In genomic region chr5:17586518-17587210, GRCm38 (mm10) we compare ENCODE assay signal across 20 mouse cellular contexts. TPM values are rescaled to one million over a fixed set of nuclear protein-coding genes. Genes with fewer than 3 reads are reported as not detected.
DNase-seq lines count a peak whose midpoint lies in the region; ATAC-seq lines count a peak whose summit lies in the region.
"Had no signal": no experiment of that assay in that cellular context is flagged by ENCODE, and none has a peak within 500 bp of the region (broad histone marks: within the 10 kb centered on the region; RNA-seq: fewer than 3 reads in every experiment).

No protein-coding gene starts in this region.

- no peaks in the 10 kb centered on the region for H3K36me3 ChIP-seq in midbrain, embryonic 13.5 days
- no peaks in the 10 kb centered on the region for H3K36me3 ChIP-seq in midbrain, embryonic 11.5 days (ENCODE audit: control insufficient read depth, insufficient read depth, low read length)
- no peaks in the 10 kb centered on the region for H3K36me3 ChIP-seq in forebrain, embryonic 12.5 days (replicated peaks)
- no peaks in the 10 kb centered on the region for H3K36me3 ChIP-seq in hindbrain, embryonic 15.5 days
- H3K36me3 ChIP-seq in neural tube, embryonic 14.5 days (ENCODE audit: control insufficient read depth, insufficient read depth, low read length) = no peaks in the 10 kb centered on the region
- no peaks in the 10 kb centered on the region for H3K36me3 ChIP-seq in limb, embryonic 10.5 days
- H3K36me3 ChIP-seq: heart, embryonic 13.5 days; intestine, embryonic 15.5 days had no signal

- ATAC-seq in midbrain, embryonic 13.5 days = peak; percentile 78
- no peak for ATAC-seq in midbrain, embryonic 11.5 days (ENCODE audit: low FRiP score)
- ATAC-seq in forebrain, embryonic 12.5 days (ENCODE audit: low FRiP score) = peak; percentile 58; the same call in 1 of the 2 replicates
- peak; percentile 77 for ATAC-seq in hindbrain, embryonic 15.5 days (ENCODE audit: low FRiP score, low read depth)
- ATAC-seq in neural tube, embryonic 14.5 days (ENCODE audit: low read depth) = peak; percentile 74; the same call in 1 of the 2 replicates
- ATAC-seq: intestine, embryonic 15.5 days had no signal

- 0 out of 2 replicates have a peak overlapping the region, but pooled peaks have one; percentile 25 for H3K27ac ChIP-seq in midbrain, embryonic 13.5 days
- no peak overlapping the region for H3K27ac ChIP-seq in midbrain, embryonic 11.5 days (ENCODE audit: low read depth, low read length)
- no peak overlapping the region for H3K27ac ChIP-seq in forebrain, embryonic 12.5 days
- no peak overlapping the region for H3K27ac ChIP-seq in hindbrain, embryonic 15.5 days (replicated peaks)
- no peak overlapping the region for H3K27ac ChIP-seq in neural tube, embryonic 14.5 days (ENCODE audit: low read depth, low read length)
- no peak overlapping the region for H3K27ac ChIP-seq in limb, embryonic 10.5 days
- H3K27ac ChIP-seq: heart, embryonic 13.5 days; intestine, embryonic 15.5 days; liver, embryonic 14.5 days; macrophage had no signal

- H3K4me2 ChIP-seq in midbrain, embryonic 13.5 days (replicated peaks) = no peak overlapping the region
- no peak overlapping the region for H3K4me2 ChIP-seq in midbrain, embryonic 11.5 days
- H3K4me2 ChIP-seq in forebrain, embryonic 12.5 days = no peak overlapping the region
- no peak overlapping the region for H3K4me2 ChIP-seq in hindbrain, embryonic 15.5 days
- H3K4me2 ChIP-seq in neural tube, embryonic 14.5 days (ENCODE audit: low read depth, low read length) = no peak overlapping the region
- H3K4me2 ChIP-seq: heart, embryonic 13.5 days; intestine, embryonic 15.5 days had no signal

- peaks cover 13% of the 10 kb centered on the region; the same call in 1 of the 2 replicates for H3K4me1 ChIP-seq in midbrain, embryonic 13.5 days (replicated peaks)
- H3K4me1 ChIP-seq in midbrain, embryonic 11.5 days (ENCODE audit: control insufficient read depth, insufficient read depth, low read length) = no peaks in the 10 kb centered on the region
- H3K4me1 ChIP-seq in forebrain, embryonic 12.5 days = peaks cover 7% of the 10 kb centered on the region
- H3K4me1 ChIP-seq in hindbrain, embryonic 15.5 days (replicated peaks) = 0 out of 2 replicates have a peak, but pooled peaks cover 4% of the 10 kb centered on the region
- H3K4me1 ChIP-seq in neural tube, embryonic 14.5 days (ENCODE audit: control insufficient read depth, insufficient read depth, low read length) = 0 out of 2 replicates have a peak, but pooled peaks cover 4% of the 10 kb centered on the region
- no peaks in the 10 kb centered on the region for H3K4me1 ChIP-seq in limb, embryonic 10.5 days
- H3K4me1 ChIP-seq: intestine, embryonic 15.5 days had no signal

- no peaks in the 10 kb centered on the region for H3K9me3 ChIP-seq in midbrain, embryonic 13.5 days
- H3K9me3 ChIP-seq in midbrain, embryonic 11.5 days (ENCODE audit: control insufficient read depth, low read length) = no peaks in the 10 kb centered on the region
- no peaks in the 10 kb centered on the region for H3K9me3 ChIP-seq in forebrain, embryonic 12.5 days
- no peaks in the 10 kb centered on the region for H3K9me3 ChIP-seq in hindbrain, embryonic 15.5 days
- no peaks in the 10 kb centered on the region for H3K9me3 ChIP-seq in neural tube, embryonic 14.5 days (ENCODE audit: control insufficient read depth, low read length)
- H3K9me3 ChIP-seq in limb, embryonic 10.5 days (replicated peaks) = no peaks in the 10 kb centered on the region
- H3K9me3 ChIP-seq: heart, embryonic 13.5 days; intestine, embryonic 15.5 days had no signal

- 63% methylated on average over 2 of the region's 2 CpGs for WGBS in midbrain, embryonic 13.5 days
- WGBS in midbrain, embryonic 11.5 days = 74% methylated on average over 2 of the region's 2 CpGs
- 39% methylated on average over 2 of the region's 2 CpGs for WGBS in forebrain, embryonic 12.5 days
- WGBS in hindbrain, embryonic 15.5 days = 57% methylated on average over 2 of the region's 2 CpGs
- 50% methylated on average over 2 of the region's 2 CpGs for WGBS in neural tube, embryonic 14.5 days
- WGBS in limb, embryonic 10.5 days = 89% methylated on average over 2 of the region's 2 CpGs

- H3K27me3 ChIP-seq in midbrain, embryonic 13.5 days = no peaks in the 10 kb centered on the region
- no peaks in the 10 kb centered on the region for H3K27me3 ChIP-seq in midbrain, embryonic 11.5 days (ENCODE audit: control insufficient read depth, insufficient read depth, low read length)
- no peaks in the 10 kb centered on the region for H3K27me3 ChIP-seq in forebrain, embryonic 12.5 days
- H3K27me3 ChIP-seq in hindbrain, embryonic 15.5 days = no peaks in the 10 kb centered on the region
- no peaks in the 10 kb centered on the region for H3K27me3 ChIP-seq in neural tube, embryonic 14.5 days (ENCODE audit: control insufficient read depth, insufficient read depth, low read length)
- H3K27me3 ChIP-seq in limb, embryonic 10.5 days (ENCODE audit: low read depth, poor library complexity, severe bottlenecking) = no peaks in the 10 kb centered on the region
- H3K27me3 ChIP-seq: heart, embryonic 13.5 days; intestine, embryonic 15.5 days had no signal

- H3K9ac ChIP-seq in midbrain, embryonic 13.5 days (replicated peaks) = no peak overlapping the region
- H3K9ac ChIP-seq in midbrain, embryonic 11.5 days (ENCODE audit: low read length) = no peak overlapping the region
- no peak overlapping the region for H3K9ac ChIP-seq in forebrain, embryonic 12.5 days
- H3K9ac ChIP-seq in hindbrain, embryonic 15.5 days = no peak overlapping the region
- no peak overlapping the region for H3K9ac ChIP-seq in neural tube, embryonic 14.5 days (replicated peaks; ENCODE audit: low read depth, low read length)
- H3K9ac ChIP-seq: heart, embryonic 13.5 days; intestine, embryonic 15.5 days; liver, embryonic 14.5 days had no signal

- no peak overlapping the region for H3K4me3 ChIP-seq in midbrain, embryonic 13.5 days (replicated peaks)
- no peak overlapping the region for H3K4me3 ChIP-seq in midbrain, embryonic 11.5 days (ENCODE audit: low read depth, low read length)
- H3K4me3 ChIP-seq in forebrain, embryonic 12.5 days (replicated peaks) = no peak overlapping the region
- no peak overlapping the region for H3K4me3 ChIP-seq in hindbrain, embryonic 15.5 days
- H3K4me3 ChIP-seq in neural tube, embryonic 14.5 days (ENCODE audit: low read depth, low read length) = no peak overlapping the region
- H3K4me3 ChIP-seq in limb, embryonic 10.5 days = no peak overlapping the region
- H3K4me3 ChIP-seq: heart, embryonic 13.5 days; intestine, embryonic 15.5 days had no signal

- no peak for DNase-seq in midbrain, embryonic 11.5 days (ENCODE audit: low spot score, missing footprints)
- DNase-seq in limb, embryonic 10.5 days (ENCODE audit: low spot score) = no peak
- DNase-seq in adrenal gland, postnatal 36 days = no peak
- DNase-seq in frontal cortex, postnatal 10 days (ENCODE audit: low spot score in 2 of 2) = no peak
- DNase-seq: adrenal gland, adult 2 months; cerebellum, adult 11-12 months; cerebellum, postnatal 25 days; gastrocnemius, postnatal 10 days; heart, adult 18-20 months; kidney, adult 9 months; spleen, adult 18-20 months; thymus, postnatal 36 days had no signal

RNA-seq across cellular contexts. Expression of gene Sema3c, which starts 12.6 kb away (rescaled TPM):
- 9.2 and 9.4 TPM in 2 replicates for polyA plus RNA-seq in midbrain, embryonic 13.5 days (2015; fragmentation: Nextera tagmentation; extraction: Ambion mirVana)
- 18.8 and 20.5 TPM in 2 replicates for polyA plus RNA-seq in midbrain, embryonic 11.5 days (2014; fragmentation: Nextera tagmentation; extraction: Ambion mirVana)
- polyA plus RNA-seq in forebrain, embryonic 12.5 days (2016; fragmentation: Nextera tagmentation; extraction: Ambion mirVana) = 15.4 and 21.6 TPM in 2 replicates
- polyA plus RNA-seq in hindbrain, embryonic 15.5 days (2015; fragmentation: Nextera tagmentation; extraction: Ambion mirVana) = 13.2 and 14.1 TPM in 2 replicates
- 37.5 and 45.4 TPM in 2 replicates for polyA plus RNA-seq in neural tube, embryonic 14.5 days (2014; fragmentation: Nextera tagmentation; extraction: Ambion mirVana)
- 6.7 and 10.2 TPM in 2 replicates for polyA plus RNA-seq in limb, embryonic 10.5 days (2016; fragmentation: Nextera tagmentation; extraction: Ambion mirVana)
- total RNA-seq in adrenal gland, postnatal 36 days (2021) = 10 to 100 TPM; 12.4 to 16.4 TPM
